Mouse (Mus musculus) bone marrow, adult 2 months (tissue): ENCODE results near the gene Fam169b.

Experiments used
- CTCF ChIP-seq: fragments of 200-500 bp; IDR thresholded peaks from 2 replicates; pipeline ENCODE4 v1.5.1; 2011; ENCODE audit warnings: low read length, control low read depth; ENCODE audit not compliant: control insufficient read depth, insufficient read depth
- POLR2A ChIP-seq: fragments of 200-500 bp; IDR thresholded peaks from 2 replicates; pipeline ENCODE4 v1.6.1; 2011; ENCODE audit warnings: low read depth, mild to moderate bottlenecking, control low read depth, low read length, borderline replicate concordance; ENCODE audit not compliant: control insufficient read depth

DNA sequence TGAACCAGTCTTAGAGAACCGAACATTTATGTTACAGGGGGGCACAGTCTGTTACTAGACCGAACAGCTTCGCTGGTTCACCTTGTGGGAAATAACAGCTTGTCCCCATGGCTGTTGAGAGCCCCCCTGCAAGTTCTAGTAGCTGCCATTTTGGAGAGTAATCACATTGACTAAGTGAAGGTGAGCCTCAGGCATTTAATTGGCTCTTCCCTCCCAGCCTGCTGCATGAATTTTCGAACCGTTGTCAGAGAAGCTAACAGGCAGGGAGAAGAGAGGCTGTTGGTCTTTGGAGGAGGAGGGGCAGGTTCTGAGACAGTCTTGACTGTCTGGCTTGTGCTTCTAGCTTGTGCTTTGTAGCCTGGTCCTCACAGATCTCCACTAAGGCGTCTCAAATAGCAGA is 45.3 kb downstream of the Fam169b start:
- TF ChIP-seq CTCF (no peak), POLR2A (no peak)
